Mouse (Mus musculus) forebrain, embryonic 16.5 days (tissue): Measurements from ENCODE around the gene Wnt11. TPM values are rescaled to one million over a fixed set of nuclear protein-coding genes. Genes with fewer than 3 reads are reported as not detected.

ENCODE experiments used
- ATAC-seq: fragments of 200-750 bp; cut with Nextera tagmentation; 2 replicates; pipeline ENCODE4 v1.8.0; 2017; ENCODE audit warnings: mild to moderate bottlenecking, moderate library complexity
- H3K27ac ChIP-seq: fragments of 300-500 bp; sonication (generic); 2 replicates; pipeline ENCODE4 v1.5.1; 2014; ENCODE audit warnings: low read length, control low read depth
- H3K27me3 ChIP-seq: fragments of 300-500 bp; sonication (generic); replicated peaks from 2 replicates; pipeline ENCODE4 v1.6.1; 2014; ENCODE audit warnings: low read length; ENCODE audit not compliant: control insufficient read depth, insufficient read depth
- H3K36me3 ChIP-seq: fragments of 300-500 bp; sonication (generic); 2 replicates; pipeline ENCODE4 v1.6.1; 2014; ENCODE audit not compliant: control insufficient read depth, insufficient read depth
- H3K4me1 ChIP-seq: fragments of 300-500 bp; sonication (generic); replicated peaks from 2 replicates; pipeline ENCODE4 v1.6.1; 2014; ENCODE audit warnings: low read length; ENCODE audit not compliant: control insufficient read depth, insufficient read depth
- H3K4me2 ChIP-seq: fragments of 300-500 bp; sonication (generic); 2 replicates; pipeline ENCODE4 v1.6.1; 2014; ENCODE audit warnings: mild to moderate bottlenecking, low read length, control low read depth
- H3K4me3 ChIP-seq: fragments of 300-500 bp; sonication (generic); replicated peaks from 2 replicates; pipeline ENCODE4 v1.5.1; 2014; ENCODE audit warnings: mild to moderate bottlenecking, low read length, control low read depth
- H3K9ac ChIP-seq: fragments of 300-500 bp; sonication (generic); replicated peaks from 2 replicates; pipeline ENCODE4 v1.6.1; 2014; ENCODE audit warnings: low read depth, low read length, control low read depth
- H3K9me3 ChIP-seq: fragments of 300-500 bp; sonication (generic); 2 replicates; pipeline ENCODE4 v1.6.1; 2016; ENCODE audit warnings: low read length; ENCODE audit not compliant: control insufficient read depth
- WGBS: fragments of 180-500 bp; shearing (Covaris S2); extraction: QIAGEN DNeasy Blood & Tissue Kit; methylation state at CpG from one replicate; pipeline ENCODE4 v1.1.7; 2014; 5-methylcytosine and 5-hydroxymethylcytosine counted together
- polyA plus RNA-seq: library from polyadenylated mRNA; unstranded; fragments of >200 nt; fragmentation: Nextera tagmentation; extraction: Ambion mirVana; gene quantifications from 2 replicates; pipeline ENCODE4 v1.2.1, GENCODE M21; 2015

Wnt11 gene
- polyA plus RNA-seq, 1 experiment from 2014 or later, result 0.37 TPM

DNA sequence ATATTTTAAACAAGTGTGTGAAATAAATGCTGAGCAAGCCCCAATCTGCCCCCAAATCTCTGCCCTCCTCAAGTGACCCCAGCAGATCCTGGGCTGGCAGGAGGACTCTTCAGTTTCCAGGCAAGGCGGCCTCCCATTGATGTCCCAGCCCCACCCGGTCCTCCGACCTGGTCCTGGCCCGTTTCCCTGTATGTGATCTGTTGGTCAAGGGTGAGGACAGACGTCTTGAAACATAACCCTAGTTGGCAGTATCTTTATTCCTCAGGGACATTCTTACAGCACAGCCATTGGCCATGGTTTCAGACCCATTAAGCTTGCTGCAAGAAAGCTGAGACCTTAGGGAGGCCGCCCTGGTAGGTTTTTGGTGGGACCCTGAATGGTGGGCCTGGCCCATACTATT lies 18.9 kb downstream of the Wnt11 start:
- no peaks in the 10 kb centered on the region for H3K9me3 ChIP-seq
- 93% methylated on average over 6 of the region's 6 CpGs for WGBS
- no peak overlapping the region for H3K4me3 ChIP-seq
- H3K36me3 ChIP-seq, result no peaks in the 10 kb centered on the region
- H3K4me2 ChIP-seq, result no peak overlapping the region
- no peak for ATAC-seq
- H3K27ac ChIP-seq, result no peak overlapping the region
- H3K4me1 ChIP-seq, result no peaks in the 10 kb centered on the region
- H3K27me3 ChIP-seq, result no peaks in the 10 kb centered on the region
- no peak overlapping the region for H3K9ac ChIP-seq

DNA sequence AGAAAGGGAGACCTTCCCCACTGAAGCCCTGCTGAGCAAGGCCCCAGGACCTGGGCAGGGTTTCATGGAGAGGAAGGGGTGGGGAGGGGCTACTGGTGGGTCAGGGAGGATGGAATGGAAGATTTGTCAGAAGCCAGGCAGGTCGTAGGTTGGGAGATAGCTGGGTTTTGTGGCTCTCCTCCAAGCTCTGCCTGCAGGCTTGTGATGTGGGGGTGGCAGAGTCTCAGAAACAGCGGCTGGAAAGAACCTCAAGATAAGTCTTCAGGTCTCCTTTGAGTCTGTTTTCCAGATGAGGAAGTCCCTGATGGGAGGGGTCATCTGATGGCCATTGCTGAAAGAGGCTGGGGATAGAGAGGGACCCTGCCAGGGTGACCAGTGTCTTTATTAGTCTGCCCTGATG lies 20.5 kb downstream of the Wnt11 start:
- ATAC-seq, result no peak
- H3K4me1 ChIP-seq, result no peaks in the 10 kb centered on the region
- 68% methylated on average over 2 of the region's 2 CpGs for WGBS
- H3K27me3 ChIP-seq, result no peaks in the 10 kb centered on the region
- no peak overlapping the region for H3K9ac ChIP-seq
- no peak overlapping the region for H3K4me3 ChIP-seq
- no peaks in the 10 kb centered on the region for H3K36me3 ChIP-seq
- no peaks in the 10 kb centered on the region for H3K9me3 ChIP-seq
- H3K27ac ChIP-seq, result no peak overlapping the region
- no peak overlapping the region for H3K4me2 ChIP-seq

DNA sequence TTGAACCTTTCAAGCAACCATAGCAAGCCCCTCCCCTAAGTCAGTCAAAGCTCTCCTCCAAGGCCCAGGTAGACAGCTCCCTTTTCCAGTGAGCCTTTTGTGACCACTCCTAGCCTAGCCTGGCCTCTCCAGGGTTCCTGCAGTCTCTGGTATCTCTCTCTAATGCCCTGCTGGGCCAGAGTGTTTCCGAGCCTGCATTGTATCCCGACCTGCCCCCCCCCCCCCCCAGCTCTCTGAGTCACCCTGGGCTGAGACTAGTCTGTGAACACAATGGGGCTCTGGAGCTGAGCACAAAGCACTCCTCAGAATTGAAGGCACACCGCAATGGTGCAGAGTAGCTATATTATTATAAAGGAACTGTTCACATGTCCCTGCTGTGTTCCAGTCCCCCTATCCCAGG lies 21.2 kb downstream of the Wnt11 start:
- no peak for ATAC-seq
- H3K4me3 ChIP-seq, result no peak overlapping the region
- WGBS, result 3% methylated on average over 3 of the region's 3 CpGs

DNA sequence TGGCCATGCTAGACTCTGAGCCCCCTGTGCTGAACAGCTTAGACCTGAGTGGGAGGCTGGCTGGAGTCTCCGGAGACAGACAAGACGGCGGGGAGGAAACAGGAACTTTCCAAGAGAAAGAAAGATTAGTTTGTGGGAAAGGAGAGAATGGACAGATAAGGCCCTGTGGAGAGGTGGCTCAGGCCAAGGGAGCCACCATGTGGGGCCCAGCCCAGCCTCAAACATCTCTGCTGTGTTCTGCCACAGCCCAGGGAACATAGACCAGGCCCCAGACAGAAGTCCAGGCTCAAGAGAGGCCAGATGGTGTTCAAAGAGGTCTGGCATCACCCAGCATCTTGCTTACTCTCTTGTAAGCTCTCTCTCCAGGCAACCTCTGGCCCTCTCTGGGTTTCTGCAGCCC lies 22.2 kb downstream of the Wnt11 start:
- no peak for ATAC-seq
- H3K9ac ChIP-seq, result no peak overlapping the region
- H3K27me3 ChIP-seq, result no peaks in the 10 kb centered on the region
- no peak overlapping the region for H3K27ac ChIP-seq
- H3K4me2 ChIP-seq, result no peak overlapping the region
- 61% methylated on average over 3 of the region's 3 CpGs for WGBS
- no peaks in the 10 kb centered on the region for H3K4me1 ChIP-seq
- no peaks in the 10 kb centered on the region for H3K36me3 ChIP-seq
- H3K4me3 ChIP-seq, result no peak overlapping the region
- no peaks in the 10 kb centered on the region for H3K9me3 ChIP-seq

More for the DNA sequence above, 21.2 kb downstream of the Wnt11 start:
- no peaks in the 10 kb centered on the region for H3K4me1 ChIP-seq
- no peak overlapping the region for H3K4me2 ChIP-seq
- no peaks in the 10 kb centered on the region for H3K36me3 ChIP-seq
- no peaks in the 10 kb centered on the region for H3K9me3 ChIP-seq
- H3K27ac ChIP-seq, result no peak overlapping the region
- no peak overlapping the region for H3K9ac ChIP-seq
- H3K27me3 ChIP-seq, result no peaks in the 10 kb centered on the region

DNA sequence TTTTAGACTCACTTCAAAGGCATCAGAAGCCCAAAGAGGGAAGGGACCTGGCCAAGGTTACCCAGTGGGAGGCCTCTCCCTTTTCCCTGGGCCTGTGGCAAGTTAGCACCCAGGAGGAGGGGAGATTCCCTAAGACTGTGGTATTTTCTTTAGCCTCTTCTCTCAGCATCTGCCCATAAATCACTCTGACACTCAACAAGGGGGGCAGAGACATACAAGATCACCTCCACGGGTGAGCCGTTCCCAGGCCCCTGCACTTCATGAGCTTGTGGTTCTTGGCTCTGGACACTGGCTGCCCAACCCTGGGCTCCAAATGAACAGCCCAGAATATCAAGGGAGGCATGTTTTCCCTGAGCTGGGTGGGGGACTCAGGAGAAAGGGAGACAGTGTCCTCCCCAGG lies 26.1 kb downstream of the Wnt11 start:
- no peak overlapping the region for H3K4me2 ChIP-seq
- no peak overlapping the region for H3K27ac ChIP-seq
- 77% methylated on average over 2 of the region's 2 CpGs for WGBS
- no peaks in the 10 kb centered on the region for H3K27me3 ChIP-seq
- H3K9me3 ChIP-seq, result no peaks in the 10 kb centered on the region
- no peak overlapping the region for H3K4me3 ChIP-seq
- H3K4me1 ChIP-seq, result 0 out of 2 replicates have a peak, but pooled peaks cover 4% of the 10 kb centered on the region
- no peaks in the 10 kb centered on the region for H3K36me3 ChIP-seq
- no peak for ATAC-seq
- no peak overlapping the region for H3K9ac ChIP-seq

DNA sequence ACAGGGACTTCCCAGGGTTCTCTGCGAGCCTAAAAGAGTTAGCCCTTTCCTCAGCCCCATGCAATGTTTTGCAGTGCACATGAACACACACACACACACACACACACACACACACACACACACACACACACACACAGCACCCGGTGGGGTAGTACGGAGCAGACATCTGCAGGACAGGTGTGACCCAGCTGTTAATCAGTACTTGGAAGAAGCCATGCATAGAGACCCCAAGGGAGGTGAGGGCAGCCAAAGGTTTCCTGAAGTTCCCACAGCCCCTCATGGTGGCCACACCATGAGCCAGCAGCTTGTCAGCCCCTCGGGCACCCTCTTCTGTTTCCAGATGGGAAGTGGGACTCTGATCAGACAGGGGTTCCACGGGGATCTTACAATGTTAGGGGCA lies 28.1 kb downstream of the Wnt11 start:
- no peak for ATAC-seq

DNA sequence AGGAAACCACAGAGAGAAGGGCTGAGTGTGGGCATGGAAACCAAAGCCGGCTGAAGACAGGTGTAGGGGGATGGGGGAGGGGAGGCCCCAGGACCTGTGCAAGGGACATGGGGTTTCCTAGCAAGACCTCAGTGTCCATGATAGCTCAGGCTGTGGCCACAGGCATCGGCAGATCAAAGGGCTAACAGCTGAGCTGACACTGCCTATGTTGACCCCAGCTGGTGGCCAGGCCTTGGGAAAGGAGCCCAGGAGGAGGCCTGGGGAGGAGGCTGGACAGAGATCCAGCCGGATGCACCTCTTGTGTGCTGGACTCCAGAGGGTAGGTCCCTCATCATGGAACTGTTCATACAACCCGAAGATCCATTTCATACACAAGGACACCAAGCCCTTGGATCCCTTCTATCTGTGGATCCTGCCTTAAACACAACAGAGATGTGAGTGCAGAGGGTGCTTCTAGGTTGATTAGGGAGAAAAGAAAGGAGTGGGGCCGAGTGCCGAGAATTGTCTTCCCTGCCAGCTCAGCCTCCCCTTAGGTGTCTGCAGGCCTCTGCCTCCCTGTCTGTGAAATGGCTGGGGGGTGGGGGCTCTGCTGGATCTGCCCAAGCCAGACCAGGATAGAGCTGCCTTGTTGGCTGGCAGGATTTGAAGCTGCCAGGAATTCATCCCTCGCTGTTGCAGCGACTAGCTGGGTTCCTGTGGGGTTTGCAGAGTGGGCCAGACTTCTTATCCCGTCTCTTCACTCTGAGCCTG lies 29.2 kb downstream of the Wnt11 start:
- Histone ChIP-seq H3K27ac (no peak overlapping the region), H3K4me2 (no peak overlapping the region), H3K4me3 (no peak overlapping the region), H3K4me1 (peaks cover 15% of the 10 kb centered on the region), H3K9ac (no peak overlapping the region), H3K36me3 (no peaks in the 10 kb centered on the region), H3K27me3 (no peaks in the 10 kb centered on the region), H3K9me3 (no peaks in the 10 kb centered on the region)
- ATAC-seq, result no peak
- WGBS, result 52% methylated on average over 9 of the region's 9 CpGs

More for the DNA sequence above, 28.1 kb downstream of the Wnt11 start:
- WGBS, result 77% methylated on average over 5 of the region's 5 CpGs
- Histone ChIP-seq H3K4me2 (no peak overlapping the region), H3K9ac (no peak overlapping the region), H3K4me3 (no peak overlapping the region), H3K36me3 (no peaks in the 10 kb centered on the region), H3K27me3 (no peaks in the 10 kb centered on the region), H3K4me1 (peaks cover 15% of the 10 kb centered on the region), H3K27ac (no peak overlapping the region), H3K9me3 (no peaks in the 10 kb centered on the region)

DNA sequence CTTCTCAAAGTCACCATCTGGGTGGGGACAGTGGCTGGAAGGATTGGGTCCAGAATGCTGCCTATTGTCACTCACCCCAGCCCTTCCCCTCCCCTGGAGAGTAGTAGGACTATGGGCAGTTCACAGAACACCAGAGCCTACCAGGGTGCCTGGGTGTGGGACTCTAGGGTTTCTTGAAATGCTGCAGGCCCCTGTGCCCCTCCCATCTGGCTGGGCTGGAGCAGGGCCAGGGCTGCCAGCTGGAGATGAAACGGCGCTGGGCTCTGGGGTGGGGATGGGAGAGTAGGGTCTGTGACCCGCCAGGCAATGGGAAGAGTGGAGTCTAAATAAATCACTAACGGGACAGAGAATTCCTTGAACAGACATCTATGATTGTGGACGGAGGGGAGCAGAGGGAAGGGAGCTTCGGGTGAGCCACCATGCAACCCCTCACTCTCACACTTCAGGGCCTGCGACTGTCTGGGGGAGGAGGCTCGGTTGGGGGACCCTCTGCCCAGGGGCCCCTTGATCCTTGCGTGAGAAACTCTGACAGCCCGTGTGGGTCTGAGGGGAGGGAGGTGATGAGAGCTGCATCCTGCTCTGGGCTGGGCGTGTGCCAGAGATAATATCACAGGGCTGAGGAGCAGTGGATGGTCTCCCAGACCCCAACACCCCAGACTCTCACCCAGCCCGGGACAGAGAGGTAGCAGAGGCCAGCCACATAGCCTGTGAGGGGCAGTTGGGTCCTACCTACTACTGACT lies 32.3 kb downstream of the Wnt11 start:
- peak; percentile 68 for ATAC-seq

DNA sequence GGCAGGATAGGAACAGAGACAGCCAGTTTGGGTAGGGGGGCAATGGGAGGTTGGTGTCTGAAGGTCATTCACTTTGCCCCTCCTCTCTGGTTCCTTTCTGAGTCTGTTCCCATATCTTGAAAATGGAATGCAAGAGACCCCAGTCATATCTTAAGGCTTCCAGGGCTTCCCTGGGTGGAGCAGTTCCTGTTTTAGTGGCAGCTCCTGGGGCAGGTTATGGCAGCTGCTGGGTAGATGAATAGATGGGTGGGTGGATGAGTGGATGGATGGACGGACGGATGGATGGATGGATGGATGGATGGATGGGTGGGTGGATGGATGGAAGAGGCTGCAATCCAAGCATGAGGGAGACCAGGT lies 32.9 kb downstream of the Wnt11 start:
- WGBS, result 87% methylated on average over 2 of the region's 2 CpGs
- no peak for ATAC-seq
- no peaks in the 10 kb centered on the region for H3K9me3 ChIP-seq

More for the DNA sequence above, 32.3 kb downstream of the Wnt11 start:
- Histone ChIP-seq H3K27me3 (no peaks in the 10 kb centered on the region), H3K27ac (no peak overlapping the region), H3K4me2 (no peak overlapping the region), H3K9ac (no peak overlapping the region), H3K4me1 (peaks cover 15% of the 10 kb centered on the region), H3K9me3 (no peaks in the 10 kb centered on the region), H3K4me3 (no peak overlapping the region), H3K36me3 (no peaks in the 10 kb centered on the region)
- 28% methylated on average over 12 of the region's 12 CpGs for WGBS

More for the DNA sequence above, 32.9 kb downstream of the Wnt11 start:
- Histone ChIP-seq H3K4me1 (peaks cover 15% of the 10 kb centered on the region), H3K4me3 (no peak overlapping the region), H3K27me3 (no peaks in the 10 kb centered on the region), H3K36me3 (no peaks in the 10 kb centered on the region), H3K4me2 (no peak overlapping the region), H3K27ac (no peak overlapping the region), H3K9ac (no peak overlapping the region)
